Mouse (Mus musculus): Measurements from ENCODE around the gene Rab29. TPM values are rescaled to one million over a fixed set of nuclear protein-coding genes. Genes with fewer than 3 reads are reported as not detected.
"Not testable (repeated sequence)": the region's sequence is repeated elsewhere in the genome, so short reads cannot be mapped to it uniquely, and the experiment has no call there.

Rab29 gene
- total RNA-seq (2022): 1 to 10 TPM; 4.8 to 5.2 (median 4.9) TPM

- peak; percentile 89 to 90 for DNase-seq (ENCODE audit: low spot score in 2 of 2)
Measured at GRCm38 (mm10) chr1:131867093-131867945, at the start of gene Rab29. Rab29 (plus strand) TSS chr1:131867224.

- not testable (repeated sequence) for DNase-seq (ENCODE audit: low spot score in 2 of 2)
Measured at GRCm38 (mm10) chr1:131820353-131820752, 46.7 kb upstream of the Rab29 start.

GRCm38 (mm10) chr1:131820887-131821328, 46.1 kb upstream of the Rab29 start:
- DNase-seq (ENCODE audit: low spot score in 2 of 2): no peak

- no peak for DNase-seq (ENCODE audit: low spot score in 2 of 2)
Measured at GRCm38 (mm10) chr1:131822292-131822691, 44.7 kb upstream of the Rab29 start.

- no peak for DNase-seq (ENCODE audit: low spot score in 2 of 2)
Measured at GRCm38 (mm10) chr1:131822856-131823492, 44.0 kb upstream of the Rab29 start.

GRCm38 (mm10) chr1:131823563-131823962, 43.5 kb upstream of the Rab29 start:
- DNase-seq (ENCODE audit: low spot score in 2 of 2): no peak

GRCm38 (mm10) chr1:131824528-131825181, 42.4 kb upstream of the Rab29 start:
- no peak for DNase-seq (ENCODE audit: low spot score in 2 of 2)

- no peak for DNase-seq (ENCODE audit: low spot score in 2 of 2)
Measured at GRCm38 (mm10) chr1:131827207-131827786, 39.7 kb upstream of the Rab29 start, which contains the start of gene Slc41a1. Slc41a1 (plus strand) TSS chr1:131827493.

- DNase-seq (ENCODE audit: low spot score in 2 of 2): peak; percentile 87 to 91
Measured at GRCm38 (mm10) chr1:131827787-131828258, 39.2 kb upstream of the Rab29 start.

GRCm38 (mm10) chr1:131828297-131829126, 38.5 kb upstream of the Rab29 start:
- no peak for DNase-seq (ENCODE audit: low spot score in 2 of 2)

GRCm38 (mm10) chr1:131829279-131829678, 37.7 kb upstream of the Rab29 start:
- DNase-seq (ENCODE audit: low spot score in 2 of 2): no peak

- DNase-seq (ENCODE audit: low spot score in 2 of 2): no peak
Measured at GRCm38 (mm10) chr1:131830561-131830960, 36.5 kb upstream of the Rab29 start.

GRCm38 (mm10) chr1:131830971-131831641, 35.9 kb upstream of the Rab29 start:
- no peak for DNase-seq (ENCODE audit: low spot score in 2 of 2)

GRCm38 (mm10) chr1:131837035-131837434, 30.0 kb upstream of the Rab29 start:
- DNase-seq (ENCODE audit: low spot score in 2 of 2): no peak

- no peak for DNase-seq (ENCODE audit: low spot score in 2 of 2)
Measured at GRCm38 (mm10) chr1:131838542-131838941, 28.5 kb upstream of the Rab29 start.

GRCm38 (mm10) chr1:131839279-131839678, 27.7 kb upstream of the Rab29 start:
- DNase-seq (ENCODE audit: low spot score in 2 of 2): peak in 1 of 2 experiments; percentile 24

GRCm38 (mm10) chr1:131842221-131842620, 24.8 kb upstream of the Rab29 start:
- no peak for DNase-seq (ENCODE audit: low spot score in 2 of 2)

- no peak for DNase-seq (ENCODE audit: low spot score in 2 of 2)
Measured at GRCm38 (mm10) chr1:131843758-131844157, 23.3 kb upstream of the Rab29 start.

- DNase-seq (ENCODE audit: low spot score in 2 of 2): no peak
Measured at GRCm38 (mm10) chr1:131844883-131845282, 22.1 kb upstream of the Rab29 start.

- peak; percentile 43 to 59 for DNase-seq (ENCODE audit: low spot score in 2 of 2)
Measured at GRCm38 (mm10) chr1:131846255-131846654, 20.8 kb upstream of the Rab29 start.

Measured in gastrocnemius, adult 8-10 months (tissue).